Mouse (Mus musculus): ENCODE measurements around the gene Omg. TPM values are rescaled to one million over a fixed set of nuclear protein-coding genes. Genes with fewer than 3 reads are reported as not detected.

The Omg gene
- polyA plus RNA-seq, 1 experiment = 175 TPM

DNA sequence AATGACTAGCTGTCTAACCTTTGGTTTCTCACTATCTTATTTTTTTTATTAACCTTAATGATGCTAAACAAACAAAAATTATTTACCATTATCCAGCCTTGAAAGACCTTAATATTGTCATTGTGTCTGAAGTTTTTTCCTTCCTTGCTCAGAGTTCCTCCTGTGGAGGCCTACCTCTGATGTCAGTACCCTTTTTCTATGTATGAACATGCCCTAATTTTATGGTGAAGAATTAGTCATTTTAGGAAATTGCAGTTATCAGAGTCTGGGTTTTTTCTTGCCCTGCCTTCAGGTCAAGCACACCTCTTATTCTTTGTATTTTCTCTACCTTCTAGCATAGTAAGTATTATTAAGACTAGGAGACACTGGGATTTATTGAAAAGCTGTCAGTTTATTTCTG lies 19.2 kb downstream of the Omg start:
- H3K27ac ChIP-seq (ENCODE audit: insufficient read depth, low read length) = no peak overlapping the region
- no peaks in the 10 kb centered on the region for H3K4me1 ChIP-seq (ENCODE audit: control insufficient read depth, insufficient read depth, low read length)
- no peak overlapping the region for H3K4me3 ChIP-seq (ENCODE audit: insufficient read depth, low read length)
- TF ChIP-seq POLR2A (IDR thresholded peaks at IDR 0.05; ENCODE audit: extremely low read depth, insufficient read depth, low read length) (no peak), CTCF (IDR thresholded peaks at IDR 0.05; ENCODE audit: extremely low read depth, insufficient read depth, low read length) (no peak)

DNA sequence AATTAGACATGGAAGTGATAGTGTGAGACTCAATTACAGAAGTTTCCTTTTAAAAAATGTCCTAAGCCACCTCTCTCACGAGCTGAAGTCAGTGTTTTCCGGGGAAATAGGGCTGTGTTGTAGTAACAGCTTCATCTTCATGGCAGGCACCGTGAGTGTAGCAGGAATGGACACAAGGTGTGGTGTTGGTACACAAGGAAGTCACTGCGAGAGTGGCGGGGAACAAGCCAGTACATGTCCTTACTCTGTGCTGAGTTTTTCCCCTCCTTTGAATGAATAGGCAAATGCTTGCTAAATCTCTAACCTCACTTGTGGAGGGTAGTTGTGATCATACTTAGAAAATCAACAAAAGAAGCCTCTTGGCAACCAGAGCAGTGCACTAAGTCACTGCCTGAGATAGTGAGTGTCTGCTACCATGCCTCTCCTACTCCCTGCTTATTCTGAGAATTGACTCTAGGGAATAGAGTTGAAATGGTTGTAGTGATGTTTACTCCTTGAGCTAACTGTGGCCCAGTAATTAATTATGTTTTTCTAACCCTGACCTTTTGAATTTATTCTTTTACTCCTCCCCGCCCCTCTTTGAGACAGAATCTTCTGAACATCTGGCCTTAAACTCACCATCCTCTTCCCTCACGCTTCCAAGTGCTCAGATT lies 19.9 kb downstream of the Omg start:
- no peaks in the 10 kb centered on the region for H3K4me1 ChIP-seq (ENCODE audit: control insufficient read depth, insufficient read depth, low read length)
- H3K4me3 ChIP-seq (ENCODE audit: insufficient read depth, low read length) = no peak overlapping the region
- TF ChIP-seq POLR2A (IDR thresholded peaks at IDR 0.05; ENCODE audit: extremely low read depth, insufficient read depth, low read length) (no peak), CTCF (IDR thresholded peaks at IDR 0.05; ENCODE audit: extremely low read depth, insufficient read depth, low read length) (no peak)
- H3K27ac ChIP-seq (ENCODE audit: insufficient read depth, low read length) = no peak overlapping the region

DNA sequence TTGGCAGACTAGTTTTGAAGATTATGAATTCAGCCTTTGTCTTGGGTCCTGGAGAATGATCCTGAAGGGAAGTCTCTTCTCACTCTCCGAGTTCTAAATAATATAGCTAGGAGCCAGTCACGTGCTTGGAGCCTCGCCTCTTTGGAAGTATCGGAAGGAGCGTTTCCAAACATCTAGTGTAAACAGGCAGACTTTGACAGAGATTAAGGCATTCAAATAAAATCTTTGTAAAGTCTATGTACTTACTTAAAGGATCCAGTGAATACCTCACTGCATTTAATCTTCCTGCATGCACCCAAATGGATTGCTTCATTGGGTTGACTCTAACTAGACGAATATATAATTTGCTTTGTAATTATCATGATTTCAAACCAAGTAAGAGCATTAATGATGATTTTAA lies 20.5 kb downstream of the Omg start:
- no peak for TF ChIP-seq CTCF (IDR thresholded peaks at IDR 0.05; ENCODE audit: extremely low read depth, insufficient read depth, low read length)
- no peak overlapping the region for H3K27ac ChIP-seq (ENCODE audit: insufficient read depth, low read length)
- H3K4me3 ChIP-seq (ENCODE audit: insufficient read depth, low read length) = no peak overlapping the region
- H3K4me1 ChIP-seq (ENCODE audit: control insufficient read depth, insufficient read depth, low read length) = no peaks in the 10 kb centered on the region

GRCm38 (mm10) chr11:79468097-79468496 lies 35.8 kb downstream of the Omg start:
- Histone ChIP-seq H3K4me1 (ENCODE audit: control insufficient read depth, insufficient read depth, low read length) (peaks cover 1% of the 10 kb centered on the region), H3K4me3 (ENCODE audit: insufficient read depth, low read length) (no peak overlapping the region), H3K27ac (ENCODE audit: insufficient read depth, low read length) (no peak overlapping the region)
- no peak for TF ChIP-seq CTCF (IDR thresholded peaks at IDR 0.05; ENCODE audit: extremely low read depth, insufficient read depth, low read length)
- no peak for TF ChIP-seq POLR2A (IDR thresholded peaks at IDR 0.05; ENCODE audit: extremely low read depth, insufficient read depth, low read length)

GRCm38 (mm10) chr11:79460756-79461450 lies 43.0 kb downstream of the Omg start:
- Histone ChIP-seq H3K4me1 (ENCODE audit: control insufficient read depth, insufficient read depth, low read length) (peaks cover 6% of the 10 kb centered on the region), H3K4me3 (ENCODE audit: insufficient read depth, low read length) (no peak overlapping the region), H3K27ac (ENCODE audit: insufficient read depth, low read length) (no peak overlapping the region)
- TF ChIP-seq POLR2A (IDR thresholded peaks at IDR 0.05; ENCODE audit: extremely low read depth, insufficient read depth, low read length) = no peak
- no peak for TF ChIP-seq CTCF (IDR thresholded peaks at IDR 0.05; ENCODE audit: extremely low read depth, insufficient read depth, low read length)

- no peak overlapping the region for H3K4me3 ChIP-seq (ENCODE audit: insufficient read depth, low read length)
- TF ChIP-seq CTCF (IDR thresholded peaks at IDR 0.05; ENCODE audit: extremely low read depth, insufficient read depth, low read length) (no peak), POLR2A (IDR thresholded peaks at IDR 0.05; ENCODE audit: extremely low read depth, insufficient read depth, low read length) (no peak)
- peak overlapping the region; percentile 95 for H3K27ac ChIP-seq (ENCODE audit: insufficient read depth, low read length)
These were observed 44.0 kb downstream of the Omg start for GRCm38 (mm10) chr11:79459846-79460245.

GRCm38 (mm10) chr11:79457928-79458327 lies 46.0 kb downstream of the Omg start:
- no peak for TF ChIP-seq CTCF (IDR thresholded peaks at IDR 0.05; ENCODE audit: extremely low read depth, insufficient read depth, low read length)
- no peak for TF ChIP-seq POLR2A (IDR thresholded peaks at IDR 0.05; ENCODE audit: extremely low read depth, insufficient read depth, low read length)
- Histone ChIP-seq H3K27ac (ENCODE audit: insufficient read depth, low read length) (no peak overlapping the region), H3K4me1 (ENCODE audit: control insufficient read depth, insufficient read depth, low read length) (peaks cover 8% of the 10 kb centered on the region), H3K4me3 (ENCODE audit: insufficient read depth, low read length) (no peak overlapping the region)

More at GRCm38 (mm10) chr11:79459846-79460245, 44.0 kb downstream of the Omg start:
- H3K4me1 ChIP-seq (ENCODE audit: control insufficient read depth, insufficient read depth, low read length) = peaks cover 6% of the 10 kb centered on the region

DNA sequence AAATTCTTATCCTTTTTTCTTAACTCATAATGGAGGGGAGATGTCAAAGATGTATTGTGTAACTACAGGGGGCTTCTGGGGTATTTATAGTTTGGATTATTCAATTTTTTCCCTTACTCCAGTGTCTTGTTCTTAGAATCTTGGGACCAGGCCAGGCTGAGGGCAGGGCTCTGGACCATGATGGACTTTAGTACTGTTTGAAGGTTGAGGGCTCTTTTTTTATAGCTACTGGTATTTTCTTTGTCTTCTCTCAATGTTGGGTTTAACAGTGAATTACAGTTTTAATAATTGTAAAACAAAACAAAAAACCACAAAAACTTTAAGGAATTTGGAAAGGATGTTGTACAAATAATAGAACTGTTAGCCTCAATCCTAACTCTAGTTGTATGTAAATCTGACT lies 50.9 kb downstream of the Omg start:
- peaks cover 3% of the 10 kb centered on the region for H3K4me1 ChIP-seq (ENCODE audit: control insufficient read depth, insufficient read depth, low read length)
- TF ChIP-seq CTCF (IDR thresholded peaks at IDR 0.05; ENCODE audit: extremely low read depth, insufficient read depth, low read length) = no peak
- no peak for TF ChIP-seq POLR2A (IDR thresholded peaks at IDR 0.05; ENCODE audit: extremely low read depth, insufficient read depth, low read length)

More for the DNA sequence above, 50.9 kb downstream of the Omg start:
- Histone ChIP-seq H3K27ac (ENCODE audit: insufficient read depth, low read length) (no peak overlapping the region), H3K4me3 (ENCODE audit: insufficient read depth, low read length) (no peak overlapping the region)

Other genes starting within 250 kb of the Omg start
- 181 and 213 TPM in 2 replicates for gene Wsb1, start 249.4 kb downstream of the Omg start, polyA plus RNA-seq (2012; rRNA removed)
- gene Gm9964, start 207.2 kb downstream of the Omg start, polyA plus RNA-seq (2012; rRNA removed) = not detected in 2 replicates
- gene Nf1, start 164.4 kb downstream of the Omg start, polyA plus RNA-seq (2012; rRNA removed) = 33.8 and 34.2 TPM in 2 replicates
- 1.0 and 1.3 TPM in 2 replicates for gene Evi2b, start 19.7 kb upstream of the Omg start, polyA plus RNA-seq (2012; rRNA removed)
- gene Evi2, start 26.5 kb upstream of the Omg start, polyA plus RNA-seq (2012; rRNA removed) = 0.09 and 0.10 TPM in 2 replicates
- 45.1 and 55.6 TPM in 2 replicates for gene Evi2a, start 26.5 kb upstream of the Omg start, polyA plus RNA-seq (2012; rRNA removed)
- gene Rab11fip4, start 87.1 kb upstream of the Omg start, polyA plus RNA-seq (2012; rRNA removed) = 135 and 141 TPM in 2 replicates

Measured in cortical plate, adult 2 months (tissue).